Mouse (Mus musculus) splenic B cell, adult 2 months (primary cell): ENCODE measurements at regions not wholly inside any gene's neighbourhood (a gene's known extent, or its start where the extent isn't known, plus 50 kb on each side); places are given as distances from the start of the nearest gene placed in this dataset.

Source experiments
- DNase-seq: peaks from one replicate; pipeline ENCODE4 v3.0.0-alpha.2; 2011; ENCODE audit warnings: low read depth, low spot score
- H3K27me3 ChIP-seq: 2 replicates; pipeline ENCODE4 v1.6.1; 2012; ENCODE audit warnings: mild to moderate bottlenecking, low read length, moderate library complexity, mixed read lengths; ENCODE audit not compliant: control insufficient read depth, poor library complexity, insufficient read depth, severe bottlenecking
- H3K36me3 ChIP-seq: 2 replicates; pipeline ENCODE4 v1.6.1; 2012; ENCODE audit warnings: mild to moderate bottlenecking, low read length, moderate library complexity, mixed read lengths; ENCODE audit not compliant: control insufficient read depth, poor library complexity, insufficient read depth, severe bottlenecking

- DNase-seq: peak; percentile 5
- Histone ChIP-seq H3K27me3 (no peaks in the 10 kb centered on the region), H3K36me3 (no peaks in the 10 kb centered on the region)
Measured at GRCm38 (mm10) chr9:31971801-31972628, 58.8 kb upstream of the Barx2 start.

- Histone ChIP-seq H3K27me3 (no peaks in the 10 kb centered on the region), H3K36me3 (no peaks in the 10 kb centered on the region)
Measured at GRCm38 (mm10) chr9:31972629-31972993, 59.3 kb upstream of the Barx2 start.

GRCm38 (mm10) chr9:31976191-31976590 is 62.9 kb upstream of the Barx2 start:
- Histone ChIP-seq H3K27me3 (no peaks in the 10 kb centered on the region), H3K36me3 (no peaks in the 10 kb centered on the region)
- no peak for DNase-seq

More at GRCm38 (mm10) chr9:31972629-31972993, 59.3 kb upstream of the Barx2 start:
- no peak for DNase-seq

GRCm38 (mm10) chr9:31978071-31978470 is 64.8 kb upstream of the Barx2 start:
- DNase-seq: no peak
- H3K27me3 ChIP-seq: no peaks in the 10 kb centered on the region
- no peaks in the 10 kb centered on the region for H3K36me3 ChIP-seq

- H3K36me3 ChIP-seq: no peaks in the 10 kb centered on the region
- no peak for DNase-seq
Measured at GRCm38 (mm10) chr9:31979211-31979610, 65.9 kb upstream of the Barx2 start.

GRCm38 (mm10) chr9:31980459-31980858 is 67.2 kb upstream of the Barx2 start:
- no peak for DNase-seq
- no peaks in the 10 kb centered on the region for H3K36me3 ChIP-seq
- no peaks in the 10 kb centered on the region for H3K27me3 ChIP-seq

More at GRCm38 (mm10) chr9:31979211-31979610, 65.9 kb upstream of the Barx2 start:
- H3K27me3 ChIP-seq: no peaks in the 10 kb centered on the region

GRCm38 (mm10) chr9:31983759-31984586 is 70.7 kb upstream of the Barx2 start:
- Histone ChIP-seq H3K36me3 (no peaks in the 10 kb centered on the region), H3K27me3 (no peaks in the 10 kb centered on the region)
- no peak for DNase-seq

- H3K36me3 ChIP-seq: no peaks in the 10 kb centered on the region
- DNase-seq: no peak
- no peaks in the 10 kb centered on the region for H3K27me3 ChIP-seq
Measured at GRCm38 (mm10) chr9:31988826-31989225, 75.6 kb upstream of the Barx2 start.

- no peak for DNase-seq
- Histone ChIP-seq H3K27me3 (no peaks in the 10 kb centered on the region), H3K36me3 (no peaks in the 10 kb centered on the region)
Measured at GRCm38 (mm10) chr9:31989581-31990360, 76.5 kb upstream of the Barx2 start.

- DNase-seq: no peak
- H3K36me3 ChIP-seq: no peaks in the 10 kb centered on the region
- H3K27me3 ChIP-seq: no peaks in the 10 kb centered on the region
Measured at GRCm38 (mm10) chr9:31990456-31990855, 77.2 kb upstream of the Barx2 start.

GRCm38 (mm10) chr9:31993631-31994601 is 80.7 kb upstream of the Barx2 start:
- H3K27me3 ChIP-seq: no peaks in the 10 kb centered on the region
- no peaks in the 10 kb centered on the region for H3K36me3 ChIP-seq
- no peak for DNase-seq

GRCm38 (mm10) chr9:31995101-31995500 is 81.8 kb upstream of the Barx2 start:
- H3K36me3 ChIP-seq: no peaks in the 10 kb centered on the region
- H3K27me3 ChIP-seq: no peaks in the 10 kb centered on the region
- DNase-seq: no peak

GRCm38 (mm10) chr9:31995700-31996099 is 82.4 kb upstream of the Barx2 start:
- DNase-seq: no peak
- Histone ChIP-seq H3K36me3 (no peaks in the 10 kb centered on the region), H3K27me3 (no peaks in the 10 kb centered on the region)
